Mouse (Mus musculus) hindbrain, embryonic 13.5 days (tissue): Measurements from ENCODE around the gene Smc1b. TPM values are rescaled to one million over a fixed set of nuclear protein-coding genes. Genes with fewer than 3 reads are reported as not detected.

Source experiments
- polyA plus RNA-seq: library from polyadenylated mRNA; unstranded; fragments of >200 nt; fragmentation: Nextera tagmentation; extraction: Ambion mirVana; gene quantifications from 2 replicates; pipeline ENCODE4 v1.2.1, GENCODE M21; 2015

The Smc1b gene
- polyA plus RNA-seq, 1 experiment from 2014 or later, result 0.04 TPM

Other genes starting within 250 kb of the Smc1b start
- gene Gm29666, start 211.9 kb downstream of the Smc1b start, polyA plus RNA-seq, result 0.82 and 0.98 TPM in 2 replicates
- gene Nup50, start 208.6 kb downstream of the Smc1b start, polyA plus RNA-seq, result 31.6 and 31.9 TPM in 2 replicates
- gene 5031439G07Rik, start 143.4 kb downstream of the Smc1b start, polyA plus RNA-seq, result 17.7 and 18.4 TPM in 2 replicates
- gene Upk3a, start 114.8 kb downstream of the Smc1b start, polyA plus RNA-seq, result 0.26 and 0.66 TPM in 2 replicates
- gene Fam118a, start 103.0 kb downstream of the Smc1b start, polyA plus RNA-seq, result 26.7 and 30.4 TPM in 2 replicates
- 0.84 and 1.2 TPM in 2 replicates for gene Ribc2, start 114 bp upstream of the Smc1b start, polyA plus RNA-seq
- gene Fbln1, start 74.0 kb upstream of the Smc1b start, polyA plus RNA-seq, result 60.7 and 65.1 TPM in 2 replicates
- 515 and 529 TPM in 2 replicates for gene Atxn10, start 204.3 kb upstream of the Smc1b start, polyA plus RNA-seq